Mouse (Mus musculus): ENCODE measurements around the gene Lysmd1. TPM values are rescaled to one million over a fixed set of nuclear protein-coding genes. Genes with fewer than 3 reads are reported as not detected.
A peak's percentile ranks its signal among the peaks of the same experiment; 100 is the strongest.

Lysmd1 gene
- polyA plus RNA-seq, 1 experiment from 2014 or later = 18.5 TPM

GRCm38 (mm10) chr3:95162345-95162628 is 28.4 kb downstream of the Lysmd1 start:
- H3K36me3 ChIP-seq = peaks cover 26% of the 10 kb centered on the region
- no peak for ATAC-seq (ENCODE audit: insufficient number of reproducible peaks, low FRiP score, low TSS enrichment, low read depth)
- no peaks in the 10 kb centered on the region for H3K27me3 ChIP-seq
- no peak overlapping the region for H3K9ac ChIP-seq
- whole genome bisulfite sequencing = 22% methylated on average over 2 of the region's 2 CpGs
- peak overlapping the region; percentile 84 for H3K4me2 ChIP-seq
- no peaks in the 10 kb centered on the region for H3K9me3 ChIP-seq
- H3K4me1 ChIP-seq = peaks cover 38% of the 10 kb centered on the region
- peak overlapping the region; percentile 80; the same call in 1 of the 2 replicates for H3K27ac ChIP-seq
- H3K4me3 ChIP-seq = peak overlapping the region; percentile 76

GRCm38 (mm10) chr3:95163419-95164255 is 29.7 kb downstream of the Lysmd1 start:
- Histone ChIP-seq H3K36me3 (peaks cover 40% of the 10 kb centered on the region), H3K4me3 (no peak overlapping the region), H3K27ac (peak overlapping the region; percentile 67; the same call in 1 of the 2 replicates), H3K9me3 (no peaks in the 10 kb centered on the region), H3K27me3 (no peaks in the 10 kb centered on the region), H3K4me1 (peaks cover 38% of the 10 kb centered on the region), H3K9ac (no peak overlapping the region), H3K4me2 (no peak overlapping the region)
- no peak for ATAC-seq (ENCODE audit: insufficient number of reproducible peaks, low FRiP score, low TSS enrichment, low read depth)
- 56% methylated on average over 11 of the region's 11 CpGs for WGBS

- no peak overlapping the region for H3K4me3 ChIP-seq
- 0 out of 2 replicates have a peak overlapping the region, but pooled peaks have one; percentile 67 for H3K27ac ChIP-seq
- 68% methylated on average over 5 of the region's 5 CpGs for WGBS
- no peak overlapping the region for H3K9ac ChIP-seq
- H3K9me3 ChIP-seq = no peaks in the 10 kb centered on the region
- H3K27me3 ChIP-seq = no peaks in the 10 kb centered on the region
- no peak overlapping the region for H3K4me2 ChIP-seq
- peaks cover 45% of the 10 kb centered on the region for H3K36me3 ChIP-seq
- H3K4me1 ChIP-seq = peaks cover 38% of the 10 kb centered on the region
- ATAC-seq (ENCODE audit: insufficient number of reproducible peaks, low FRiP score, low TSS enrichment, low read depth) = no peak
These were observed 30.3 kb downstream of the Lysmd1 start for GRCm38 (mm10) chr3:95164256-95164550.

- Histone ChIP-seq H3K9ac (no peak overlapping the region), H3K27me3 (peaks cover 4% of the 10 kb centered on the region), H3K27ac (no peak overlapping the region), H3K9me3 (no peaks in the 10 kb centered on the region), H3K4me1 (peaks cover 33% of the 10 kb centered on the region), H3K4me3 (no peak overlapping the region), H3K4me2 (no peak overlapping the region), H3K36me3 (peaks cover 52% of the 10 kb centered on the region)
- ATAC-seq (ENCODE audit: insufficient number of reproducible peaks, low FRiP score, low TSS enrichment, low read depth) = no peak
- 84% methylated on average over 5 of the region's 5 CpGs for WGBS
These were observed 31.0 kb downstream of the Lysmd1 start for GRCm38 (mm10) chr3:95164840-95165239.

- Histone ChIP-seq H3K9me3 (no peaks in the 10 kb centered on the region), H3K27ac (no peak overlapping the region), H3K9ac (no peak overlapping the region), H3K27me3 (peaks cover 44% of the 10 kb centered on the region), H3K4me2 (no peak overlapping the region), H3K4me1 (peaks cover 20% of the 10 kb centered on the region), H3K36me3 (peaks cover 79% of the 10 kb centered on the region), H3K4me3 (no peak overlapping the region)
- ATAC-seq (ENCODE audit: insufficient number of reproducible peaks, low FRiP score, low TSS enrichment, low read depth) = no peak
- 92% methylated on average over 10 of the region's 10 CpGs for WGBS
These were observed 36.1 kb downstream of the Lysmd1 start for GRCm38 (mm10) chr3:95169996-95170395.

GRCm38 (mm10) chr3:95171105-95171504 is 37.2 kb downstream of the Lysmd1 start:
- Histone ChIP-seq H3K27me3 (peaks cover 44% of the 10 kb centered on the region), H3K9me3 (no peaks in the 10 kb centered on the region), H3K27ac (no peak overlapping the region), H3K4me2 (no peak overlapping the region), H3K4me1 (peaks cover 20% of the 10 kb centered on the region), H3K4me3 (no peak overlapping the region), H3K9ac (no peak overlapping the region), H3K36me3 (peaks cover 72% of the 10 kb centered on the region)
- no peak for ATAC-seq (ENCODE audit: insufficient number of reproducible peaks, low FRiP score, low TSS enrichment, low read depth)
- WGBS = 64% methylated on average over 6 of the region's 6 CpGs

- WGBS = 47% methylated on average over 80 of the region's 84 CpGs
- peaks cover 20% of the 10 kb centered on the region for H3K4me1 ChIP-seq
- no peak overlapping the region for H3K9ac ChIP-seq
- no peak overlapping the region for H3K4me2 ChIP-seq
- peak overlapping the region; percentile 28; the same call in 1 of the 2 replicates for H3K4me3 ChIP-seq
- H3K9me3 ChIP-seq = no peaks in the 10 kb centered on the region
- peaks cover 44% of the 10 kb centered on the region for H3K27me3 ChIP-seq
- ATAC-seq (ENCODE audit: insufficient number of reproducible peaks, low FRiP score, low TSS enrichment, low read depth) = no peak
- peaks cover 57% of the 10 kb centered on the region for H3K36me3 ChIP-seq
- no peak overlapping the region for H3K27ac ChIP-seq
These were observed 38.8 kb downstream of the Lysmd1 start for GRCm38 (mm10) chr3:95172526-95173255.

GRCm38 (mm10) chr3:95173256-95173949 is 39.5 kb downstream of the Lysmd1 start:
- Histone ChIP-seq H3K27me3 (peaks cover 44% of the 10 kb centered on the region), H3K27ac (no peak overlapping the region), H3K9ac (peak overlapping the region; percentile 20; the same call in 1 of the 2 replicates), H3K9me3 (no peaks in the 10 kb centered on the region), H3K36me3 (peaks cover 49% of the 10 kb centered on the region), H3K4me3 (peak overlapping the region; percentile 28), H3K4me1 (peaks cover 20% of the 10 kb centered on the region), H3K4me2 (peak overlapping the region; percentile 41)
- ATAC-seq (ENCODE audit: insufficient number of reproducible peaks, low FRiP score, low TSS enrichment, low read depth) = no peak
- WGBS = 22% methylated on average over 58 of the region's 58 CpGs

GRCm38 (mm10) chr3:95174011-95174592 is 40.2 kb downstream of the Lysmd1 start:
- H3K36me3 ChIP-seq = peaks cover 42% of the 10 kb centered on the region
- H3K27ac ChIP-seq = no peak overlapping the region
- peaks cover 44% of the 10 kb centered on the region for H3K27me3 ChIP-seq
- ATAC-seq (ENCODE audit: insufficient number of reproducible peaks, low FRiP score, low TSS enrichment, low read depth) = no peak
- 22% methylated on average over 16 of the region's 16 CpGs for WGBS
- H3K9me3 ChIP-seq = no peaks in the 10 kb centered on the region
- peak overlapping the region; percentile 41 for H3K4me2 ChIP-seq
- peaks cover 20% of the 10 kb centered on the region for H3K4me1 ChIP-seq
- H3K4me3 ChIP-seq = peak overlapping the region; percentile 28; the same call in 1 of the 2 replicates
- H3K9ac ChIP-seq = peak overlapping the region; percentile 20; the same call in 1 of the 2 replicates

GRCm38 (mm10) chr3:95176500-95176899 is 42.6 kb downstream of the Lysmd1 start:
- H3K4me1 ChIP-seq = peaks cover 20% of the 10 kb centered on the region
- H3K9ac ChIP-seq = no peak overlapping the region
- H3K4me2 ChIP-seq = no peak overlapping the region
- H3K27ac ChIP-seq = no peak overlapping the region
- WGBS = 68% methylated on average over 3 of the region's 3 CpGs
- H3K9me3 ChIP-seq = no peaks in the 10 kb centered on the region
- peaks cover 25% of the 10 kb centered on the region for H3K27me3 ChIP-seq
- no peak overlapping the region for H3K4me3 ChIP-seq
- no peak for ATAC-seq (ENCODE audit: insufficient number of reproducible peaks, low FRiP score, low TSS enrichment, low read depth)
- H3K36me3 ChIP-seq = peaks cover 19% of the 10 kb centered on the region

GRCm38 (mm10) chr3:95177583-95177982 is 43.7 kb downstream of the Lysmd1 start:
- no peaks in the 10 kb centered on the region for H3K9me3 ChIP-seq
- WGBS = 55% methylated on average over 6 of the region's 6 CpGs
- peaks cover 14% of the 10 kb centered on the region for H3K27me3 ChIP-seq
- H3K4me2 ChIP-seq = no peak overlapping the region
- no peak overlapping the region for H3K27ac ChIP-seq
- H3K4me1 ChIP-seq = peaks cover 17% of the 10 kb centered on the region
- H3K4me3 ChIP-seq = no peak overlapping the region
- H3K9ac ChIP-seq = no peak overlapping the region
- H3K36me3 ChIP-seq = peaks cover 14% of the 10 kb centered on the region
- no peak for ATAC-seq (ENCODE audit: insufficient number of reproducible peaks, low FRiP score, low TSS enrichment, low read depth)

All from limb, embryonic 15.5 days (tissue).